Mouse (Mus musculus): ENCODE data around the gene Rfc4. TPM values are rescaled to one million over a fixed set of nuclear protein-coding genes. Genes with fewer than 3 reads are reported as not detected.
A peak's percentile ranks its signal among the peaks of the same experiment; 100 is the strongest.

Rfc4 gene
- polyA plus RNA-seq, 1 experiment from 2014 or later, result 37.1 TPM

DNA sequence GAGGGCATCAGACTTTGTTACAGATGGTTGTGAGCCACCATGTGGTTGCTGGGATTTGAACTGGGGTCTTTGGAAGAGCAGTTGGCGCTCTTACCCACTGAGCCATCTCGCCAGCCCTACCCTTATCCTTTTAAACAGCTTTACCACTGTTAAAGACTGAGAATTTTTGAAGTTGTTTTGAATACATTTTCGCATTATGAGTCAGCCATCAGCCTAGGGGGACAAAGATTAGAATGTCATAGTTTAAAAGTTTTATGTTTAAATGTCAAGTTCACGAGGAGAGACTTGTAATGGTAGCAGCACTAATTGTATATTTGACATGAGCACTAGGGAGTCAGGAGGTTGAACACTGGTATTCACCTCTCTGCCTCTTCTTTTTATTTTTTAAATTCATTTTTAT lies 4.4 kb downstream of the Rfc4 start:
- WGBS, result 99% methylated on average over 4 of the region's 4 CpGs
- Histone ChIP-seq H3K9me3 (replicated peaks; ENCODE audit: control insufficient read depth, low read length, poor library complexity, severe bottlenecking) (no peaks in the 10 kb centered on the region), H3K4me1 (ENCODE audit: control insufficient read depth, insufficient read depth, low read length) (peaks cover 8% of the 10 kb centered on the region), H3K9ac (ENCODE audit: low read depth, low read length) (no peak overlapping the region), H3K4me2 (ENCODE audit: low read length) (no peak overlapping the region), H3K36me3 (ENCODE audit: control insufficient read depth, insufficient read depth, low read length) (peaks cover 7% of the 10 kb centered on the region; the same call in 1 of the 2 replicates), H3K27ac (ENCODE audit: low read length) (no peak overlapping the region), H3K4me3 (ENCODE audit: low read depth, low read length) (no peak overlapping the region), H3K27me3 (ENCODE audit: control insufficient read depth, insufficient read depth, low read depth, low read length) (no peaks in the 10 kb centered on the region)
- no peak for ATAC-seq

- peaks cover 7% of the 10 kb centered on the region; the same call in 1 of the 2 replicates for H3K36me3 ChIP-seq (ENCODE audit: control insufficient read depth, insufficient read depth, low read length)
- H3K4me2 ChIP-seq (ENCODE audit: low read length), result no peak overlapping the region
- ATAC-seq, result no peak
- no peak overlapping the region for H3K27ac ChIP-seq (ENCODE audit: low read length)
- H3K4me1 ChIP-seq (ENCODE audit: control insufficient read depth, insufficient read depth, low read length), result peaks cover 8% of the 10 kb centered on the region
- no peak overlapping the region for H3K9ac ChIP-seq (ENCODE audit: low read depth, low read length)
- WGBS, result 98% methylated on average over 3 of the region's 3 CpGs
- no peaks in the 10 kb centered on the region for H3K9me3 ChIP-seq (replicated peaks; ENCODE audit: control insufficient read depth, low read length, poor library complexity, severe bottlenecking)
- no peaks in the 10 kb centered on the region for H3K27me3 ChIP-seq (ENCODE audit: control insufficient read depth, insufficient read depth, low read depth, low read length)
- no peak overlapping the region for H3K4me3 ChIP-seq (ENCODE audit: low read depth, low read length)
Measured at GRCm38 (mm10) chr16:23122446-23122845, 5.1 kb downstream of the Rfc4 start.

GRCm38 (mm10) chr16:23117173-23117572 lies 10.4 kb downstream of the Rfc4 start:
- no peak overlapping the region for H3K9ac ChIP-seq (ENCODE audit: low read depth, low read length)
- H3K27ac ChIP-seq (ENCODE audit: low read length), result no peak overlapping the region
- no peak for ATAC-seq
- no peaks in the 10 kb centered on the region for H3K27me3 ChIP-seq (ENCODE audit: control insufficient read depth, insufficient read depth, low read depth, low read length)
- H3K9me3 ChIP-seq (replicated peaks; ENCODE audit: control insufficient read depth, low read length, poor library complexity, severe bottlenecking), result no peaks in the 10 kb centered on the region
- H3K4me3 ChIP-seq (ENCODE audit: low read depth, low read length), result no peak overlapping the region
- H3K4me2 ChIP-seq (ENCODE audit: low read length), result no peak overlapping the region
- H3K36me3 ChIP-seq (ENCODE audit: control insufficient read depth, insufficient read depth, low read length), result peaks cover 23% of the 10 kb centered on the region
- 65% methylated on average over 4 of the region's 4 CpGs for WGBS
- H3K4me1 ChIP-seq (ENCODE audit: control insufficient read depth, insufficient read depth, low read length), result peaks cover 7% of the 10 kb centered on the region

DNA sequence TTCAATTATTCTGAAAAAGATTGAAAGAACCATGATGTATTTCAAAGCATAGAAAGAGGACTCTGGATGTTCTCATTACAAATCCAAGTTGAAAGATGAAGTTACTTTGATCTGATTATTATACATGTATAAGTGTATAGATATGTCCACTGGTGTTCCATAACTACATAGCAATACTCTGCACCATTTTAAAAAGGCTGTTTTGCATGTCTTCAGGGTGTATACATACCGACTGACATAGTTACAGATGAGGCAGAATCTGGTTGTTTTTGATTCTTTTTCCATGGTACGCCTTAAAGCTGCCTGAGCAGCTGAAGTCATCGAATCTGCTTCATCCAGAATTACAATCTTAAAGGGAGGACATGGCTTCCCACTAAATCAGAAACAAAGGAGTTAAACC lies 12.1 kb downstream of the Rfc4 start:
- H3K27ac ChIP-seq (ENCODE audit: low read length), result no peak overlapping the region
- H3K4me1 ChIP-seq (ENCODE audit: control insufficient read depth, insufficient read depth, low read length), result peaks cover 14% of the 10 kb centered on the region
- no peak overlapping the region for H3K4me2 ChIP-seq (ENCODE audit: low read length)
- no peak overlapping the region for H3K9ac ChIP-seq (ENCODE audit: low read depth, low read length)
- H3K4me3 ChIP-seq (ENCODE audit: low read depth, low read length), result no peak overlapping the region
- peaks cover 29% of the 10 kb centered on the region for H3K36me3 ChIP-seq (ENCODE audit: control insufficient read depth, insufficient read depth, low read length)
- 85% methylated on average over 3 of the region's 3 CpGs for WGBS
- ATAC-seq, result no peak
- no peaks in the 10 kb centered on the region for H3K9me3 ChIP-seq (replicated peaks; ENCODE audit: control insufficient read depth, low read length, poor library complexity, severe bottlenecking)
- no peaks in the 10 kb centered on the region for H3K27me3 ChIP-seq (ENCODE audit: control insufficient read depth, insufficient read depth, low read depth, low read length)

- peaks cover 30% of the 10 kb centered on the region for H3K36me3 ChIP-seq (ENCODE audit: control insufficient read depth, insufficient read depth, low read length)
- peak; percentile 54; the same call in 1 of the 2 replicates for ATAC-seq
Measured at GRCm38 (mm10) chr16:23114339-23115171, 13.0 kb downstream of the Rfc4 start.

GRCm38 (mm10) chr16:23113903-23114302 lies 13.6 kb downstream of the Rfc4 start:
- Histone ChIP-seq H3K36me3 (ENCODE audit: control insufficient read depth, insufficient read depth, low read length) (peaks cover 30% of the 10 kb centered on the region), H3K4me2 (ENCODE audit: low read length) (no peak overlapping the region), H3K27me3 (ENCODE audit: control insufficient read depth, insufficient read depth, low read depth, low read length) (no peaks in the 10 kb centered on the region), H3K4me3 (ENCODE audit: low read depth, low read length) (no peak overlapping the region), H3K27ac (ENCODE audit: low read length) (no peak overlapping the region), H3K9ac (ENCODE audit: low read depth, low read length) (no peak overlapping the region), H3K9me3 (replicated peaks; ENCODE audit: control insufficient read depth, low read length, poor library complexity, severe bottlenecking) (no peaks in the 10 kb centered on the region), H3K4me1 (ENCODE audit: control insufficient read depth, insufficient read depth, low read length) (peaks cover 29% of the 10 kb centered on the region)
- ATAC-seq, result no peak

More at GRCm38 (mm10) chr16:23114339-23115171, 13.0 kb downstream of the Rfc4 start:
- Histone ChIP-seq H3K4me3 (ENCODE audit: low read depth, low read length) (no peak overlapping the region), H3K9ac (ENCODE audit: low read depth, low read length) (no peak overlapping the region), H3K9me3 (replicated peaks; ENCODE audit: control insufficient read depth, low read length, poor library complexity, severe bottlenecking) (no peaks in the 10 kb centered on the region), H3K4me2 (ENCODE audit: low read length) (no peak overlapping the region), H3K27me3 (ENCODE audit: control insufficient read depth, insufficient read depth, low read depth, low read length) (no peaks in the 10 kb centered on the region), H3K27ac (ENCODE audit: low read length) (no peak overlapping the region), H3K4me1 (ENCODE audit: control insufficient read depth, insufficient read depth, low read length) (peaks cover 23% of the 10 kb centered on the region)
- 68% methylated on average over 5 of the region's 5 CpGs for WGBS

GRCm38 (mm10) chr16:23112861-23113435 lies 14.6 kb downstream of the Rfc4 start:
- Histone ChIP-seq H3K4me2 (ENCODE audit: low read length) (no peak overlapping the region), H3K27ac (ENCODE audit: low read length) (no peak overlapping the region), H3K4me1 (ENCODE audit: control insufficient read depth, insufficient read depth, low read length) (peaks cover 32% of the 10 kb centered on the region), H3K4me3 (ENCODE audit: low read depth, low read length) (no peak overlapping the region), H3K36me3 (ENCODE audit: control insufficient read depth, insufficient read depth, low read length) (peaks cover 30% of the 10 kb centered on the region), H3K27me3 (ENCODE audit: control insufficient read depth, insufficient read depth, low read depth, low read length) (no peaks in the 10 kb centered on the region), H3K9ac (ENCODE audit: low read depth, low read length) (no peak overlapping the region), H3K9me3 (replicated peaks; ENCODE audit: control insufficient read depth, low read length, poor library complexity, severe bottlenecking) (no peaks in the 10 kb centered on the region)
- ATAC-seq, result no peak
- WGBS, result 53% methylated on average over 9 of the region's 9 CpGs

DNA sequence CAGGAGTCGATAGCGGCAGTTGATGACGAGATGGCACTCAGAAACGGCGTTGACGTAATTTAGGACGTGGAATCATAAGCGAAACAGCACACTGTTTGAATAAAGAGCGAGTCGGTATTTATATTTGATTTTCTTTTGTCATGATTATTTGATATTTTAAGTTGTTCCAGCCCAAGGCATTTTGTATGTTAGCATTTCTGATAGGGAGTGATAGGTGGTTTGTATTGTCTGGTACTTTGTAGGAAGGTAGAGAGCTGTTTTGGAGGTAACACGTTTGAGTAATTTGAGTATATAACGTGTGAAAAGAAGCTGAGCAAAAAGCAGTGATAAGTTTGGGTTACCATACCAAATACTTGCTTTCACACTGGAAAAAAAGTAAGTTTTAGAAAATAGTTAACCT lies 15.2 kb downstream of the Rfc4 start:
- Histone ChIP-seq H3K4me1 (ENCODE audit: control insufficient read depth, insufficient read depth, low read length) (peaks cover 32% of the 10 kb centered on the region), H3K27ac (ENCODE audit: low read length) (no peak overlapping the region), H3K4me2 (ENCODE audit: low read length) (no peak overlapping the region), H3K27me3 (ENCODE audit: control insufficient read depth, insufficient read depth, low read depth, low read length) (no peaks in the 10 kb centered on the region), H3K36me3 (ENCODE audit: control insufficient read depth, insufficient read depth, low read length) (peaks cover 30% of the 10 kb centered on the region), H3K4me3 (ENCODE audit: low read depth, low read length) (no peak overlapping the region), H3K9me3 (replicated peaks; ENCODE audit: control insufficient read depth, low read length, poor library complexity, severe bottlenecking) (no peaks in the 10 kb centered on the region), H3K9ac (ENCODE audit: low read depth, low read length) (no peak overlapping the region)
- ATAC-seq, result no peak
- 81% methylated on average over 12 of the region's 12 CpGs for WGBS
